Mouse (Mus musculus) ES-E14 (cell line): ENCODE measurements around the gene Ucn2.

Source experiments
- HCFC1 ChIP-seq: IDR thresholded peaks from 2 replicates; pipeline ENCODE4 v1.6.1; 2012; ENCODE audit warnings: low read length, inconsistent platforms, borderline replicate concordance; ENCODE audit not compliant: insufficient read depth
- ZNF384 ChIP-seq: IDR thresholded peaks from 2 replicates; pipeline ENCODE4 v1.6.1; 2012; ENCODE audit warnings: low read depth, low read length, inconsistent platforms

GRCm38 (mm10) chr9:108945608-108946007 is 40.2 kb upstream of the Ucn2 start:
- TF ChIP-seq HCFC1 (no peak), ZNF384 (no peak)
